Mouse (Mus musculus): ENCODE data around the gene Prmt7. TPM values are rescaled to one million over a fixed set of nuclear protein-coding genes. Genes with fewer than 3 reads are reported as not detected.

The Prmt7 gene
- polyA plus RNA-seq, 1 experiment = 36.7 TPM

DNA sequence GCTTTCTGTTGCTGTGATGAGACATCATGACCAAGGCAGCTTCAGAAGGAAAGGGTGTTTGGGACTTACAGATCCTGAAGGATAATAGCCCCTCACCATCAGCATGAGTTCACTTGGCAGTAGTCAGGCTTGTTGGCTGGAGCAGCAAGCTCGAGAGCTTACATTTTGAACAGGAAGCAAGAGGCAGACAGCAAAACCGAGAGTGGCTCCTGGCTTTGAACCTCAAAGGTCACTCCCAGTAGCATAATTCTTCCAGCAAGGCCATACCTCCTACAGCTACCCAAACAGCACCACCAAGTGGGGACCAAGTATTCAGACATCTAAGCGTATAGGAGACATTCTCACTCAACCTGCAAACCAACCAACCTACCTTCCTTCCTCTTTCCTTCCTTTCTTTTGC lies 22.0 kb downstream of the Prmt7 start:
- TF ChIP-seq CTCF (IDR thresholded peaks at IDR 0.05; ENCODE audit: borderline replicate concordance, control insufficient read depth, extremely low read depth, insufficient read depth, low read length, poor library complexity) (no peak), POLR2A (IDR thresholded peaks at IDR 0.05; ENCODE audit: control insufficient read depth, extremely low read depth, insufficient read depth, low read length, poor library complexity) (no peak)
- Histone ChIP-seq H3K36me3 (ENCODE audit: control insufficient read depth, insufficient read depth, low read length) (peaks cover 6% of the 10 kb centered on the region; the same call in 1 of the 2 replicates), H3K4me1 (replicated peaks; ENCODE audit: control insufficient read depth, insufficient read depth, low read length) (no peaks in the 10 kb centered on the region; the same call in 1 of the 2 replicates), H3K4me3 (ENCODE audit: control insufficient read depth, insufficient read depth, low read length) (no peak overlapping the region), H3K27me3 (ENCODE audit: control insufficient read depth, insufficient read depth, low read length) (no peaks in the 10 kb centered on the region), H3K27ac (ENCODE audit: control insufficient read depth, insufficient read depth, low read length) (no peak overlapping the region)
- DNase-seq = no peak
- 82% methylated on average over 3 of the region's 3 CpGs for WGBS

GRCm38 (mm10) chr8:106234567-106235261 lies 24.0 kb downstream of the Prmt7 start:
- Histone ChIP-seq H3K27ac (ENCODE audit: control insufficient read depth, insufficient read depth, low read length) (no peak overlapping the region), H3K27me3 (ENCODE audit: control insufficient read depth, insufficient read depth, low read length) (no peaks in the 10 kb centered on the region), H3K36me3 (ENCODE audit: control insufficient read depth, insufficient read depth, low read length) (peaks cover 6% of the 10 kb centered on the region; the same call in 1 of the 2 replicates), H3K4me1 (replicated peaks; ENCODE audit: control insufficient read depth, insufficient read depth, low read length) (no peaks in the 10 kb centered on the region; the same call in 1 of the 2 replicates), H3K4me3 (ENCODE audit: control insufficient read depth, insufficient read depth, low read length) (no peak overlapping the region)
- no peak for TF ChIP-seq POLR2A (IDR thresholded peaks at IDR 0.05; ENCODE audit: control insufficient read depth, extremely low read depth, insufficient read depth, low read length, poor library complexity)
- no peak for TF ChIP-seq CTCF (IDR thresholded peaks at IDR 0.05; ENCODE audit: borderline replicate concordance, control insufficient read depth, extremely low read depth, insufficient read depth, low read length, poor library complexity)
- DNase-seq = no peak
- 96% methylated on average over 17 of the region's 17 CpGs for WGBS

GRCm38 (mm10) chr8:106237106-106237505 lies 26.4 kb downstream of the Prmt7 start:
- Histone ChIP-seq H3K27ac (ENCODE audit: control insufficient read depth, insufficient read depth, low read length) (no peak overlapping the region), H3K4me3 (ENCODE audit: control insufficient read depth, insufficient read depth, low read length) (no peak overlapping the region), H3K36me3 (ENCODE audit: control insufficient read depth, insufficient read depth, low read length) (peaks cover 6% of the 10 kb centered on the region; the same call in 1 of the 2 replicates), H3K27me3 (ENCODE audit: control insufficient read depth, insufficient read depth, low read length) (no peaks in the 10 kb centered on the region), H3K4me1 (replicated peaks; ENCODE audit: control insufficient read depth, insufficient read depth, low read length) (no peaks in the 10 kb centered on the region; the same call in 1 of the 2 replicates)
- DNase-seq = no peak
- TF ChIP-seq POLR2A (IDR thresholded peaks at IDR 0.05; ENCODE audit: control insufficient read depth, extremely low read depth, insufficient read depth, low read length, poor library complexity) (no peak), CTCF (IDR thresholded peaks at IDR 0.05; ENCODE audit: borderline replicate concordance, control insufficient read depth, extremely low read depth, insufficient read depth, low read length, poor library complexity) (no peak)
- 94% methylated on average over 5 of the region's 5 CpGs for WGBS

GRCm38 (mm10) chr8:106250186-106250585 lies 39.5 kb downstream of the Prmt7 start:
- H3K4me3 ChIP-seq (ENCODE audit: control insufficient read depth, insufficient read depth, low read length) = no peak overlapping the region
- DNase-seq = no peak
- no peaks in the 10 kb centered on the region for H3K27me3 ChIP-seq (ENCODE audit: control insufficient read depth, insufficient read depth, low read length)
- 94% methylated on average over 4 of the region's 4 CpGs for WGBS
- H3K27ac ChIP-seq (ENCODE audit: control insufficient read depth, insufficient read depth, low read length) = no peak overlapping the region
- no peak for TF ChIP-seq POLR2A (IDR thresholded peaks at IDR 0.05; ENCODE audit: control insufficient read depth, extremely low read depth, insufficient read depth, low read length, poor library complexity)
- no peaks in the 10 kb centered on the region for H3K4me1 ChIP-seq (replicated peaks; ENCODE audit: control insufficient read depth, insufficient read depth, low read length)
- H3K36me3 ChIP-seq (ENCODE audit: control insufficient read depth, insufficient read depth, low read length) = peaks cover 27% of the 10 kb centered on the region; the same call in 1 of the 2 replicates

- TF ChIP-seq CTCF (IDR thresholded peaks at IDR 0.05; ENCODE audit: borderline replicate concordance, control insufficient read depth, extremely low read depth, insufficient read depth, low read length, poor library complexity) = no peak
- no peak for TF ChIP-seq POLR2A (IDR thresholded peaks at IDR 0.05; ENCODE audit: control insufficient read depth, extremely low read depth, insufficient read depth, low read length, poor library complexity)
- Histone ChIP-seq H3K27me3 (ENCODE audit: control insufficient read depth, insufficient read depth, low read length) (no peaks in the 10 kb centered on the region), H3K36me3 (ENCODE audit: control insufficient read depth, insufficient read depth, low read length) (no peaks in the 10 kb centered on the region), H3K4me1 (replicated peaks; ENCODE audit: control insufficient read depth, insufficient read depth, low read length) (no peaks in the 10 kb centered on the region), H3K4me3 (ENCODE audit: control insufficient read depth, insufficient read depth, low read length) (no peak overlapping the region), H3K27ac (ENCODE audit: control insufficient read depth, insufficient read depth, low read length) (no peak overlapping the region)
- 82% methylated on average over 1 of the region's 1 CpGs for WGBS
- peak; percentile 7 for DNase-seq
Measured at GRCm38 (mm10) chr8:106258169-106258568, 47.4 kb downstream of the Prmt7 start.

DNA sequence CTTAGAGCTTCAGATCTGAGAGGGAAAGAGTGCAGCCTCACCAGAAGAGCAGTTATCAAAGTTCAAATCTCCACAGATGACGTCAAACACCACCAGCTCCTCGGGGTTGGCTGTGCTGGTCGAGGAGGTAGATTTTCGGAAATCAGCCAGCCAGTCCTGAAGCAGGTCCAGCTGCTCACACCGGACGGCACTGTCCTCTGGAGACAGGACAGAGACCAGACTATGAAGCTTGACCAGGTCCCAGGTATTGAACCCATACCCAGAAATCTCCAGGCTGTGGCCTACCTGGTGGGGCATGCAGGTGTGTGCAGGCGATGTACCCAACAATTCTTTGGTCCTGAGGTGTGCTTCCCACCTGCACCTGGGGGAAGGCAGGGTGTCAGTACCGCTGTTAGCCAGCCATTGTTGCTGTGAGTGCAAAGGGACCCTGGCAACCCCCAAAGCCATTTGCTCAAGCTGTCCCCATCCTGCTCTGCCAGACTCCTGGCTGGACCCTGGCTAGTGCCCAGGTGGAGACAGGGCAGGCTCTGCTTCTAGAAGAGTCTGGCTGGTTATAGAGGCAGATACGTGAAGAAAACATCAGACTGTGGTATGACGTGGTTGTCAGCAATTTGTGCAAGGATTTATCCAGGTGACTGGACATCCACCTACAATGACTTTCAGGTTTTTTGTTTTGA lies 49.0 kb downstream of the Prmt7 start:
- WGBS = 80% methylated on average over 10 of the region's 10 CpGs
- H3K36me3 ChIP-seq (ENCODE audit: control insufficient read depth, insufficient read depth, low read length) = no peaks in the 10 kb centered on the region

More for the DNA sequence above, 49.0 kb downstream of the Prmt7 start:
- Histone ChIP-seq H3K27me3 (ENCODE audit: control insufficient read depth, insufficient read depth, low read length) (no peaks in the 10 kb centered on the region), H3K4me3 (ENCODE audit: control insufficient read depth, insufficient read depth, low read length) (no peak overlapping the region), H3K4me1 (replicated peaks; ENCODE audit: control insufficient read depth, insufficient read depth, low read length) (no peaks in the 10 kb centered on the region), H3K27ac (ENCODE audit: control insufficient read depth, insufficient read depth, low read length) (no peak overlapping the region)
- TF ChIP-seq POLR2A (IDR thresholded peaks at IDR 0.05; ENCODE audit: control insufficient read depth, extremely low read depth, insufficient read depth, low read length, poor library complexity) (no peak), CTCF (IDR thresholded peaks at IDR 0.05; ENCODE audit: borderline replicate concordance, control insufficient read depth, extremely low read depth, insufficient read depth, low read length, poor library complexity) (no peak)
- no peak for DNase-seq

Measured in thymus, adult 2 months (tissue).